Mouse (Mus musculus): ENCODE data around the gene Ly6g6e. TPM values are rescaled to one million over a fixed set of nuclear protein-coding genes. Genes with fewer than 3 reads are reported as not detected.
"Not testable (repeated sequence)": the region's sequence is repeated elsewhere in the genome, so short reads cannot be mapped to it uniquely, and the experiment has no call there.

Gene Ly6g6e
- total and polyA plus RNA-seq, 3 experiments: 0.34 TPM; not detected in 2

- DNase-seq: no peak
These were observed 25.6 kb downstream of the Ly6g6e start for GRCm38 (mm10) chr17:35102299-35102698.

DNA sequence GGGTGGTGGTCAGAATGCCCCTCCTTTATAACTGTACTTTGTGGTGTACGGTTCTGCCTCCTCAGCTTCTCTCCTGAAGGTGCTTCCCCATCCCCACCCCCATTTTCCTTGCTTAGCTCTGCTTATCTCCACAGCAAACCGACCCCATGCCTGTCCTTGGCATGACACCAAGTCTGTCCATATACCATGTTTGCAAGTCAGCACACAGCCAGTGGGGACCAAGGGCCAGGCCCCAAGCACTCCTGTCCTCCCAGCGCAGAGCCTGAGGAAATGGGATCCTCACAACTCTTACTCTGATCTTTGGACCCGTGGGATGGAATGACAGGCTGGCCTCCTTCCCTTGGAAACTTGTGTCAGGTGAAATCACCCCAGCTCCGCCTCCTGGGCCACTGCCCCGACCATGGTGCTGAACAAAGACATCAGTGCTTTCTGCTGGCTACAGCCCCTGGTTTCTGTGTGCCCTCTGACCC lies 26.6 kb downstream of the Ly6g6e start:
- DNase-seq: no peak

DNA sequence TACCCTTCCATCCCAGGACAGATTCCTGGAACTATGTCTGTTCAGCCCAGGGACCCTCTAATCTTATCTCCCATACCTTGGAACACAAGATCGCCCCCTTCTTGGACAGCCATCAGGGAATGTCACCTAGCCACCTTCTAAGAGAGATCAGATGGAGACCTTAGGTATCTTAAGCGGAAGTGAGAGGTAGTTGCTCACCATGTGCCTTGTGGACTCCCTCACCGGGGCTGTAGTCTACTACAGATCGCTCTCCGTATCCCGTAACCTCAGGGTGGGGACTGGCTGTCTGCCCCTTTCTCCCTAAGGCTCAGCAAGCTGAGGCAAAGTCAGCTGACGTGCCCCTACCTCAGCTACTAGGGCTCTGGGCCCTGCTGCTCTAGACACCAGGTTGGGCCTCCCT lies 27.4 kb downstream of the Ly6g6e start:
- DNase-seq: no peak

GRCm38 (mm10) chr17:35104754-35105153 lies 28.1 kb downstream of the Ly6g6e start:
- DNase-seq: no peak

DNA sequence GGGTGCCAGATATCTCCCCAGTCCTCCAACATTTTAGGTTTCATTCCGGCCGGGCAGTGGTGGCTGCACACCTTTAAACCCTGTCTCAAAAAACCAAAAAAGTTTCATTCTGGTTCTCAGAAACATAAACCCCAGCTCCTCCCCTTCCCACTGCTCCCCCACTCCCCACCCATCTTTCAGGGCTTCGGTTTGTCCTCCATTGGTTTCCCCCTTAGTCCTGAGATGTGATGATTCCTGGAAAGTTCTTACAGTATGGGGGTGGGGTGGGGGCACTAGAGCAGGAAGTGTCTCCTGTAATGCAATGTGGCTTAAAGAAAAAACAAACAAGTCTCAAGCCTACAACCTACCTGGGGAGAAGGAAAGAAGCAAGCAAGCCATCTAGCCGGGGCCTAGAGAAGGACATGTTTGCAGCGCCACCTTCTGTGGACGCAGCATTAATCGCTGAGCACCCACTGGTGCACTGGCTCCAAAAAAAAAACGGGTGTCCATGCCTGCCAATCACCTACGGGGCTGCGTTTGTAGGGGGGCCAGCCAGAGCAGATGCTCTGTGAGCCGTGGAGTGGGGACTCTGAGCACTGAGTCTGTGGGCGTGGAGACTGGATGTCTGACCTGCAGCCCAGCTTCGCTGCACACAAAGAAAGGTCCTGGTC lies 29.2 kb downstream of the Ly6g6e start:
- DNase-seq: no peak

DNA sequence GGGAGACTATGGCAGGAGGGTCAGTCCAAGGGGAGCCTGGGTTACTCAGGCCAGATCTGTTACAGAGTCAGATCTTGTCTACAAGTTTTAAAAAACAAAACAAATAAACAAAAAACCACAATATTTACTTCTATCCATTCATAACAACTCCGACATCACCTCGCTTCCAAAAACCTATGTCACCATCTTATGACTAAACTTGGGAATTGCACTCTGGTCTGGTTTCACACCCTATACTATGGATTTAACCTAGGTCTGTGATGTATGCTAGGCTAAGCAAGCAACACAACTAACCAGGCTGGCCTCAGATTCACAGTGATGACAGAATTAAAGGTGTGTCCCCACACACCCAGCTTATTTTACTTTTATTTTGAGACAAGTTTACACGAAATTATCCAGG lies 29.8 kb downstream of the Ly6g6e start:
- no peak for DNase-seq

DNA sequence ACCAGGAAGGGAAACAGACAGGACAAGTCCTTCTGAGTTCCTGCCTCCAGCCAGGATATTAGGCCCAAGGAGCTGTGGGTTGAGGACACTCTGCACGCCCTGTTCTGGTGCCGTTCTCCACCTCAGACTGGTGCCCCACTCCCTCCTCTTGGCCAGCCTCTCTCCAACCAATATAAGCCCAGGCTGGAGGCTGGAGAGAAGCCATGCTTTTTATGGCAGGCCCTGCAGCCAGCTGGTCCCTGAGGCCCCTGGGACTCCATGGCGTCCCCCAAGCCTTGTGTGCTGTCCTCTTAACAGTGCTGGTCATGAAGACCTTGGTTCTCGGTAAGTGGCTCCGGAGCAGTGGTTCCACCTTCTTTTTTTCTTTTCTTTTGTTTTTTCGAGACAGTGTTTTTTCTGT lies 31.4 kb downstream of the Ly6g6e start, which contains the start of gene Ly6g5c:
Ly6g5c (plus strand) TSS at position 183 of the 400 bp plus-strand sequence.
- DNase-seq: no peak

DNA sequence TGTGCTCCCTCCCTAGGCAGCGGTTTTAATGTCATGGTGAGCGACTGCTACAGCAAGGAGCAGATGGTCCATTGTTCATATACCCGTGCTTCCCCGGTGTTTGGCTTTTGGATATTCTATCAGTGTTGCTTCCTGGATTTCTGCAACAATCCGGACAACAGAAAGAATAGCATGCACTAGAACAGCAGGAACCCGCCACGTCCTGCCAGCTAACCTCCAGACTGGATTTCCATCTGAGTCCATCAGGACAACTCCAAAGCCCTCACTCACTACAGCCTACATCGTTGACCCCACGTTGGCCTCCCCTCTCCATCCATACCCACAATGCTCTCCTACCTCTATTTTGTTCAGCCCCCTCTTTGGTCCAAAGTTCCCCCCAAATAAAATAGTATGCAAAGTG lies 35.1 kb downstream of the Ly6g6e start:
- no peak for DNase-seq

DNA sequence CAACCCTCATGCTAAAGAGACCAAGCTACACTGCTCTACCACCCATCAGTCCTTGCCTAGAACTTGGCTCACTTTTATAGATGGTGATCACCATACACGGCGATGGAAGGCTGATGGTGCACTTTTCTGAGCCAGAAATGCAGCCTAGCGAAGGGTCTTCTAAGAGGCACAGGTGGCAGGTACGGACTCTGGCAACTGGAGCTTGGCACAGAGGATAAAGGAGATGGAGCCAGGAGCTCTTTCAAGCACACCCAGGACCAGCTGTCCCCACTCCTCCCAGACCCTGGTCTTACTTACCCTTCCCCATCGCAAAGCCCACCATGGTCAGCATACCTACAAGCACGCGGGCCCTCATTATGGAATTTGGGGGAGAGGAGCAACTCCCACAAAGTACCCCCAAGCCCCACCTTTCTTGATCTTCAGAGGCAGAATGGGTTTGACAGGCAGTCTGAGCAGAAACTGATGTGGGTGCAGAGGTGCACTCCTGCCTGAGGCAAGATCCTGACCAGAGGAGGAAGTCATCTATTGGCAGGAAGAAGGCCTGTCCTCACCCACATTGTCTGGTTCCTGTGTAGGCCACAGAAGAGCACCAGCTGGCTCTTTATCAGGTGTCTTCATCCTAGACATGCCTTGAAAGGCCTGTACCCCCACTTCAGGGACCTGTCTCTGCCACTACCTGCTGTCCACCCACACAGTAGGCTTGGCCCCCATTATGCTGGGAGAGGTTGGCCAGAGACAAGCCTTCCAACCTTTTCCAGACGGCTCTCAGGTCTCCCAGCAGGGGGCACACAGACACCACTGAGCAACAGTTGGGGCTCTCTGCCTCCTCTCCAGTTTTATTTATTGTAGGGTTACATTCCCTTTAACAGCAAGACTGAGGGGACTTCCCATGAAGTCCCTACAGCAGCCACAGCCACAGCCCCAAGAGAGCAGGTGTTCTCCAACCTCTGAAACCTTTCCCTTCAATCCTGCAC lies 38.6 kb downstream of the Ly6g6e start, which contains the start of gene Ly6g5b:
Ly6g5b (minus strand) TSS at position 383 of the 974 bp plus-strand sequence.
- no peak for DNase-seq

GRCm38 (mm10) chr17:35120745-35121142 lies 44.0 kb downstream of the Ly6g6e start:
- DNase-seq: no peak

DNA sequence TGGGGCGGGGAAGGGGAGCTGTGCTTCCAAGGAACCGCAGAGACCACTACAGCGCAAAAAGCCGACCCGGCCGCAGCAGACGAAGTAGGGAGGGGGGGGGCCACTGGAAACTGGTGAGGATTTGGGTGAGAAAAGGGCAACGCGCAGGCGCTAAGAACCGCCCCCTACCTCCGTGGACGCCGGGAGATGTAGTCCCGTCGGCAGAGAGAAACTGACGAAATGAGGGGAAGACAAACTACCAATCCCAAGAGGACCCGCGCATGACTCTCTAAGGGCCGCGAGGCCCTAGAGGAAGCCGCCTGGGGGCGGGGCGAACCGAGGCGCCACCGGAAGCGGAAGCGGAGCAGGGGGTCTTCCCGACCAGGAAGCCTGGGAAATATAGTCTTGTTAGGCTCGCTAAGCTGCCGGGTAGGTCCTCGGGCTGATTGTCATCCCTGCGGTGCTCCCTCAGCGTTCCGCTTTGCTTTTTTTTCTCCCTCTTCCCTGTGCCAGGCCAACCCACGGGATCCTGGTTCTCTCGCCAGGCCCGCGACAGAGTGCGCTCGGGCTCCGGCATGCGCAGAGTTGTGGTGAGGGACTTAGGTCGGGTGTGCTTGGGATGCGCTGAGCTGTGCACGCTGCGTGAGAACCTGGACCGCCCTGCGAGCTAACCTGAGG lies 44.6 kb downstream of the Ly6g6e start, which contains the start of gene Gpank1:
Gpank1 (plus strand) TSS at position 313 of the 657 bp plus-strand sequence.
- peak; percentile 99 for DNase-seq

- DNase-seq: peak; percentile 59
These were observed 45.2 kb downstream of the Ly6g6e start, which contains the start of gene Csnk2b for GRCm38 (mm10) chr17:35121871-35122303. Gene Csnk2b (minus strand): TSS chr17:35122053.

- not testable (repeated sequence) for DNase-seq
These were observed 46.6 kb downstream of the Ly6g6e start for GRCm38 (mm10) chr17:35123287-35123686.

- DNase-seq: not testable (repeated sequence)
These were observed 47.7 kb downstream of the Ly6g6e start for GRCm38 (mm10) chr17:35124261-35124896.

DNA sequence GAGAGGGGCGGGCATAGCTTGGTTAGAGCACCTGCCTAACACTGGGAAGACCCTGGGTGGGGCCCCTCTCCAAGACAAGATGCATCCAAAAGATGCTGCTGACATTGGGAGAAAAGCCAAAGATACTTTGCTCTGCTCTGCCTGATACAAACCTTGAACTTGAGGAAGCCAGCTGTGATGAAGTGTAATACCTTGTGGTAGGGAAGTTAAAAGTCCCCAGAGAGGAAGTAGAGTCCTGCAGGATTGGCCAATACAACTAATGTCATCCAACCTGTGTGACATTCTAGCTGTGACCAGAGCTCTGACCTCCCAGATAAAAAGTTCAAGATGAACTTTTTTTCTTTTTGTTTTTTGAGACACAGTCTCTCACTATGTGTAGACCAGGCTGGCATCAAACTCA lies 48.4 kb downstream of the Ly6g6e start:
- DNase-seq: no peak

DNA sequence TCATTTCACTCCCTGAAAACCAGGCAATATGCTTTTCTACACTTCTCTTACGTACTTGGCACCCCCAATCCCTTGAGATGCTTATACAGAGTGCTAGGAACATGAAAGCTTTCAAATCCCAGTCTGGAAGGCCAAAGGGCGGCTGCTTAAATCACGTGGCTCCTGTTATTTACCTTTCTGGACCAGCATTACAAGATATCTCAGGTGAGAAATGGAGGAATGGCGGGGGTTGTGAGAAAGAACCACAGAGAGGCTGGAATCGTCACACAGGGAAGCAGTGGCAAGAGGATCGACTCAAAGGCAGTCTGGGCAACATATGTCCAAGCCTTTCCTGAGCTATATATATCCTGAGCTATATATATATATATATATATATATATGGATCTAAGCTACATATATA lies 48.9 kb downstream of the Ly6g6e start:
- DNase-seq: no peak

DNA sequence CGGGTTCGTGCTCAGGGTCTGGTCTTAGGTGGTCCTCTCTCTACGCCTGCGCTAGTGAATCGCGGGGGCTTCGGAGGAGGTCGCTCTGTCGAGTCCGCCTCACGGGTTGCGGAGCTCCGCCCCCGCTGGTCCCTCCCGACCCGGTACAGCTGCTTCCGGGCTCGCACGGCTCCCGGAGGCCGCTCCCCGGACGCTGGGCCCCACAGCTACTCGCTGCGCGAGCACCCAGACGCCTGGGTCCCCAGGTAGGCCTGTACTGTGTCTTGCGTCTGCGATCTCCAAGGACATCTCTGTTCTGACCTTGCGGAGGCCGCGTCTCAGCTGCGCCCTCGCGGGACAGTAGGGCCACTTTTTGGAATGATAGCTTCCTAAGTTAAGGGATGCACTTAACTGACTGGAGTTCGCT lies 49.5 kb downstream of the Ly6g6e start, which contains the start of gene D17H6S53E:
D17H6S53E (plus strand) TSS at position 168 of the 406 bp plus-strand sequence.
- peak; percentile 90 for DNase-seq

- DNase-seq: no peak
These were observed 50.3 kb downstream of the Ly6g6e start for GRCm38 (mm10) chr17:35127017-35127416.
